Mouse (Mus musculus): Measurements from ENCODE around the gene Nck1.

- TF ChIP-seq CTCF (IDR thresholded peaks at IDR 0.05; ENCODE audit: control insufficient read depth, insufficient read depth, low read length) = no peak
- no peak for TF ChIP-seq POLR2A (IDR thresholded peaks at IDR 0.05; ENCODE audit: borderline replicate concordance, control insufficient read depth, low read depth, low read length)
These were observed 84.3 kb downstream of the Nck1 start for GRCm38 (mm10) chr9:100461671-100462070.

All from bone marrow, adult 2 months (tissue).